Mouse (Mus musculus) liver, embryonic 14.5 days (tissue): ENCODE measurements around the gene Cds2. TPM values are rescaled to one million over a fixed set of nuclear protein-coding genes. Genes with fewer than 3 reads are reported as not detected.
"Not testable (repeated sequence)": the region's sequence is repeated elsewhere in the genome, so short reads cannot be mapped to it uniquely, and the experiment has no call there.

Experiments
- ATAC-seq: fragments of 200-750 bp; cut with Nextera tagmentation; 2 replicates; pipeline ENCODE4 v1.8.0; 2017; ENCODE audit warnings: moderate number of reproducible peaks, mild to moderate bottlenecking, moderate library complexity; ENCODE audit not compliant: insufficient read depth
- DNase-seq, 3 experiments: peaks; one replicate each; pipeline ENCODE4 v3.0.0-alpha.2; 2012 to 2013; ENCODE audit warnings: low read depth in 3 of 3, low spot score in 3 of 3
- H3K27ac ChIP-seq: fragments of 300-500 bp; sonication (generic); 2 replicates; pipeline ENCODE4 v1.5.1; 2014; ENCODE audit warnings: moderate library complexity, mild to moderate bottlenecking, control low read depth, inconsistent platforms
- H3K27me3 ChIP-seq: fragments of 300-500 bp; sonication (generic); 2 replicates; pipeline ENCODE4 v1.6.1; 2014; ENCODE audit warnings: mild to moderate bottlenecking, low read length, moderate library complexity; ENCODE audit not compliant: control insufficient read depth, insufficient read depth
- H3K36me3 ChIP-seq: fragments of 300-500 bp; sonication (generic); replicated peaks from 2 replicates; pipeline ENCODE4 v1.6.1; 2014; ENCODE audit warnings: low read depth; ENCODE audit not compliant: control insufficient read depth, insufficient read depth
- H3K4me1 ChIP-seq, 2 experiments: fragments of 200-500 bp in 1 of 2; fragments of 300-500 bp in 1 of 2; sonication (generic) in 1 of 2; replicated peaks; 2 replicates each; pipeline ENCODE4 v1.6.1; 2012 to 2014; ENCODE audit warnings: antibody characterized with exemption in 1 of 2, inconsistent platforms in 1 of 2, low read length in 1 of 2; ENCODE audit not compliant: control insufficient read depth in 2 of 2, insufficient read depth in 2 of 2
- H3K4me2 ChIP-seq: fragments of 300-500 bp; sonication (generic); 2 replicates; pipeline ENCODE4 v1.6.1; 2014; ENCODE audit warnings: low read depth, mild to moderate bottlenecking, control low read depth, moderate library complexity
- H3K4me3 ChIP-seq, 2 experiments: fragments of 200-500 bp in 1 of 2; fragments of 300-500 bp in 1 of 2; sonication (generic) in 1 of 2; 2 replicates each; pipeline ENCODE4 v1.5.1; 2012 to 2014; ENCODE audit warnings: low read depth in 2 of 2, low read length in 2 of 2, mild to moderate bottlenecking in 2 of 2, control low read depth in 1 of 2, inconsistent platforms in 1 of 2, moderate library complexity in 1 of 2; ENCODE audit not compliant: insufficient read depth in 1 of 2
- H3K9ac ChIP-seq: fragments of 300-500 bp; sonication (generic); replicated peaks from 2 replicates; pipeline ENCODE4 v1.6.1; 2014; ENCODE audit warnings: mild to moderate bottlenecking, control low read depth, moderate library complexity
- H3K9me3 ChIP-seq: fragments of 300-500 bp; sonication (generic); 2 replicates; pipeline ENCODE4 v1.6.1; 2016; ENCODE audit warnings: low read length, mixed read lengths; ENCODE audit not compliant: control insufficient read depth
- CTCF ChIP-seq: IDR thresholded peaks from 2 replicates; pipeline ENCODE4 v1.5.1; 2016; ENCODE audit warnings: antibody characterized with exemption, low read depth, control low read depth
- EP300 ChIP-seq: IDR thresholded peaks from 2 replicates; pipeline ENCODE4 v1.6.1; 2016; ENCODE audit warnings: antibody characterized with exemption, low read depth
- WGBS: fragments of 180-500 bp; shearing (Covaris S2); extraction: QIAGEN DNeasy Blood & Tissue Kit; methylation state at CpG from one replicate; pipeline ENCODE4 v1.1.7; 2014; ENCODE audit not compliant: insufficient replicate concordance; 5-methylcytosine and 5-hydroxymethylcytosine counted together
- polyA plus RNA-seq, 2 experiments: library from polyadenylated mRNA; depleted of rRNA in 1 of 2; stranded (reverse) in 1 of 2; unstranded in 1 of 2; fragments of >200 nt; fragmentation: Nextera tagmentation in 1 of 2; extraction: Ambion mirVana in 1 of 2; gene quantifications; 2 replicates each; pipeline versions ENCODE4 v1.2.1 to v1.2.3; 2012 to 2014

The Cds2 gene
- polyA plus RNA-seq, 2 experiments, result 4.6 to 10.1 TPM

- H3K4me2 ChIP-seq, result no peak overlapping the region
- 67% methylated on average over 5 of the region's 5 CpGs for WGBS
- TF ChIP-seq CTCF (no peak), EP300 (no peak)
Observed at GRCm38 (mm10) chr2:132312616-132313015, 49.7 kb downstream of the Cds2 start.

GRCm38 (mm10) chr2:132313568-132313967, 50.6 kb downstream of the Cds2 start:
- no peak for TF ChIP-seq CTCF
- TF ChIP-seq EP300, result no peak
- no peaks in the 10 kb centered on the region for H3K27me3 ChIP-seq
- H3K9ac ChIP-seq, result no peak overlapping the region
- no peaks in the 10 kb centered on the region for H3K36me3 ChIP-seq
- no peak overlapping the region for H3K4me2 ChIP-seq
- H3K4me1 ChIP-seq, result no peaks in the 10 kb centered on the region
- H3K27ac ChIP-seq, result no peak overlapping the region
- DNase-seq, result no peak
- H3K4me3 ChIP-seq, result no peak overlapping the region
- WGBS, result 90% methylated on average over 2 of the region's 2 CpGs
- no peak for ATAC-seq
- no peaks in the 10 kb centered on the region for H3K9me3 ChIP-seq

More at GRCm38 (mm10) chr2:132312616-132313015, 49.7 kb downstream of the Cds2 start:
- no peak overlapping the region for H3K4me3 ChIP-seq
- no peaks in the 10 kb centered on the region for H3K4me1 ChIP-seq
- ATAC-seq, result no peak
- H3K27ac ChIP-seq, result no peak overlapping the region
- no peak for DNase-seq
- H3K27me3 ChIP-seq, result no peaks in the 10 kb centered on the region
- H3K9ac ChIP-seq, result no peak overlapping the region
- no peaks in the 10 kb centered on the region for H3K36me3 ChIP-seq
- H3K9me3 ChIP-seq, result no peaks in the 10 kb centered on the region

GRCm38 (mm10) chr2:132314057-132314456, 51.1 kb downstream of the Cds2 start:
- DNase-seq, H3K4me3 ChIP-seq, H3K9ac ChIP-seq, H3K27ac ChIP-seq, H3K36me3 ChIP-seq, H3K9me3 ChIP-seq, H3K4me2 ChIP-seq, H3K4me1 ChIP-seq, H3K27me3 ChIP-seq, ATAC-seq: not testable (repeated sequence)
- WGBS, result 74% methylated on average over 8 of the region's 8 CpGs

- H3K36me3 ChIP-seq, result no peaks in the 10 kb centered on the region
- ATAC-seq (no peak), DNase-seq (peak; percentile 12 to 37 (median 13))
- no peaks in the 10 kb centered on the region for H3K9me3 ChIP-seq
- H3K4me1 ChIP-seq, result no peaks in the 10 kb centered on the region
- no peak overlapping the region for H3K27ac ChIP-seq
- TF ChIP-seq EP300, result no peak
- TF ChIP-seq CTCF, result peak; percentile 89
- no peak overlapping the region for H3K9ac ChIP-seq
- no peaks in the 10 kb centered on the region for H3K27me3 ChIP-seq
- no peak overlapping the region for H3K4me2 ChIP-seq
- no peak overlapping the region for H3K4me3 ChIP-seq
- WGBS, result 36% methylated on average over 8 of the region's 8 CpGs
Observed at GRCm38 (mm10) chr2:132316041-132316808, 53.3 kb downstream of the Cds2 start.

GRCm38 (mm10) chr2:132317178-132317577, 54.2 kb downstream of the Cds2 start:
- TF ChIP-seq EP300, result no peak
- no peak for TF ChIP-seq CTCF
- Histone ChIP-seq H3K27ac (no peak overlapping the region), H3K4me3 (no peak overlapping the region), H3K9me3 (no peaks in the 10 kb centered on the region), H3K4me1 (no peaks in the 10 kb centered on the region), H3K9ac (no peak overlapping the region), H3K4me2 (no peak overlapping the region), H3K36me3 (no peaks in the 10 kb centered on the region), H3K27me3 (no peaks in the 10 kb centered on the region)
- no peak for DNase-seq
- WGBS, result 45% methylated on average over 1 of the region's 1 CpGs
- ATAC-seq, result no peak
